29 mouse cellular contexts compared by ENCODE assay signal in the genomic region with DNA sequence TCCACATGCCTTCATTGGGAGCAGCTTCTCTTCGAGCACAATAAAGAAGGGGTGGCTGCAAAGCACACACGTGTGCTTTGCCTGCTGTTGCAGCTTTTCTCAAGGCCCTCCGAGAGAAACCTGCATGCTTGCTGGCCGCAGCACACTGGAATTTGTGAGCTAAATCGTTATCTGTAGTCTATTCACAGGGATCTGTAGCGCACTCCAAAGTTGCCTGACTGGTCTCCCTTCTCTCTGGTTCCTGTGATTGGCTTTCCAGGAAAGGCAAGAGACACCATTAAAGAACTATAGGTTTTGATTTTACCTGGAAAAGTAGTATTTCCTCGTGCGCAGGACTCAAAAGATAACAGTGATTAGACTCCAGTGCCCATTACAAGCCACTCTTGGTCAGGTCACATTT. TPM values are rescaled to one million over a fixed set of nuclear protein-coding genes. Genes with fewer than 3 reads are reported as not detected.
A peak's percentile ranks its signal among the peaks of the same experiment; 100 is the strongest.
DNase-seq lines count a peak whose midpoint lies in the region; ATAC-seq and TF ChIP-seq lines count a peak whose summit lies in the region.
"Had no signal": no experiment of that assay in that cellular context is flagged by ENCODE, and none has a peak within 500 bp of the region (broad histone marks: within the 10 kb centered on the region; RNA-seq: fewer than 3 reads in every experiment).

No protein-coding gene starts in this region.

- no peak for DNase-seq in heart, adult 2 months
- DNase-seq in kidney, postnatal 0 days (ENCODE audit: low spot score), result peak; percentile 0
- no peak for DNase-seq in kidney, postnatal 10 days
- DNase-seq in midbrain, embryonic 14.5 days, result peak; percentile 0
- DNase-seq in midbrain, embryonic 11.5 days (ENCODE audit: low spot score, missing footprints), result no peak
- DNase-seq: adrenal gland, postnatal 14 days; cerebellum, adult 11-12 months; cerebellum, postnatal 14 days; forebrain, postnatal 0 days; heart, postnatal 36 days; kidney, adult 18-20 months had no signal

- no peaks in the 10 kb centered on the region for H3K9me3 ChIP-seq in heart, embryonic 13.5 days
- no peaks in the 10 kb centered on the region for H3K9me3 ChIP-seq in kidney, postnatal 0 days (replicated peaks; ENCODE audit: low read length)
- H3K9me3 ChIP-seq in midbrain, embryonic 14.5 days (ENCODE audit: control insufficient read depth, low read length), result no peaks in the 10 kb centered on the region
- H3K9me3 ChIP-seq in midbrain, embryonic 11.5 days (ENCODE audit: control insufficient read depth, low read length), result no peaks in the 10 kb centered on the region
- H3K9me3 ChIP-seq in stomach, embryonic 15.5 days, result no peaks in the 10 kb centered on the region
- H3K9me3 ChIP-seq: forebrain, embryonic 10.5 days; G1E; hindbrain, embryonic 15.5 days; limb, embryonic 12.5 days; liver, embryonic 15.5 days; midbrain, embryonic 15.5 days had no signal

- 0 out of 2 replicates have a peak overlapping the region, but pooled peaks have one; percentile 3 for H3K4me3 ChIP-seq in heart, embryonic 13.5 days
- no peak overlapping the region for H3K4me3 ChIP-seq in heart, adult 2 months
- no peak overlapping the region for H3K4me3 ChIP-seq in kidney, postnatal 0 days (replicated peaks; ENCODE audit: low read depth, low read length)
- H3K4me3 ChIP-seq in midbrain, embryonic 14.5 days (replicated peaks; ENCODE audit: low read depth, low read length), result no peak overlapping the region
- no peak overlapping the region for H3K4me3 ChIP-seq in midbrain, embryonic 11.5 days (ENCODE audit: low read depth, low read length)
- no peak overlapping the region for H3K4me3 ChIP-seq in stomach, embryonic 15.5 days (replicated peaks)
- H3K4me3 ChIP-seq: forebrain, embryonic 10.5 days; hindbrain, embryonic 15.5 days; limb, embryonic 12.5 days; liver, embryonic 15.5 days; midbrain, embryonic 15.5 days; myocyte had no signal

- intact Hi-C loops in heart, adult 2 months (cut with DNase I), result no loop called here

- no peak for TF ChIP-seq CTCF in heart, adult 2 months (IDR thresholded peaks at IDR 0.05)
- TF ChIP-seq CTCF in kidney, postnatal 0 days (IDR thresholded peaks at IDR 0.05; ENCODE audit: low read depth), result no peak

- H3K4me2 ChIP-seq in heart, embryonic 13.5 days, result peak overlapping the region; percentile 49
- no peak overlapping the region for H3K4me2 ChIP-seq in kidney, postnatal 0 days (ENCODE audit: low read length)
- H3K4me2 ChIP-seq in midbrain, embryonic 14.5 days (ENCODE audit: low read length), result no peak overlapping the region
- H3K4me2 ChIP-seq in midbrain, embryonic 11.5 days, result no peak overlapping the region
- no peak overlapping the region for H3K4me2 ChIP-seq in stomach, embryonic 15.5 days
- H3K4me2 ChIP-seq: hindbrain, embryonic 15.5 days; limb, embryonic 12.5 days; liver, embryonic 15.5 days; midbrain, embryonic 15.5 days had no signal

- no peak overlapping the region for H3K9ac ChIP-seq in heart, embryonic 13.5 days
- no peak overlapping the region for H3K9ac ChIP-seq in heart, adult 2 months (ENCODE audit: low read depth, low read length)
- H3K9ac ChIP-seq in kidney, postnatal 0 days (ENCODE audit: low read depth, low read length), result no peak overlapping the region
- no peak overlapping the region for H3K9ac ChIP-seq in midbrain, embryonic 14.5 days (replicated peaks; ENCODE audit: low read length)
- no peak overlapping the region for H3K9ac ChIP-seq in midbrain, embryonic 11.5 days (ENCODE audit: low read length)
- H3K9ac ChIP-seq in stomach, embryonic 15.5 days, result no peak overlapping the region
- H3K9ac ChIP-seq: forebrain, postnatal 0 days; hindbrain, embryonic 15.5 days; limb, embryonic 12.5 days; liver, embryonic 15.5 days; midbrain, embryonic 15.5 days had no signal

- no peak for ATAC-seq in heart, embryonic 13.5 days (ENCODE audit: extremely low read depth, insufficient number of reproducible peaks, low FRiP score, low TSS enrichment)
- ATAC-seq in kidney, postnatal 0 days (replicated peaks; ENCODE audit: low FRiP score, low read depth), result no peak
- ATAC-seq in midbrain, embryonic 14.5 days (ENCODE audit: low FRiP score, low TSS enrichment), result no peak
- no peak for ATAC-seq in midbrain, embryonic 11.5 days (ENCODE audit: low FRiP score)
- ATAC-seq in stomach, embryonic 15.5 days (ENCODE audit: insufficient read depth, low FRiP score, low read depth), result peak; percentile 53; the same call in 1 of the 2 replicates
- ATAC-seq in megakaryocyte-erythroid progenitor cell, adult 5-6 weeks (replicated peaks; ENCODE audit: low FRiP score, low TSS enrichment, poor library complexity, severe bottlenecking), result no peak
- ATAC-seq: forebrain, postnatal 0 days; midbrain, embryonic 15.5 days had no signal

- H3K36me3 ChIP-seq in heart, embryonic 13.5 days, result no peaks in the 10 kb centered on the region
- no peaks in the 10 kb centered on the region for H3K36me3 ChIP-seq in heart, adult 2 months (ENCODE audit: control insufficient read depth, insufficient read depth, low read length)
- no peaks in the 10 kb centered on the region for H3K36me3 ChIP-seq in kidney, postnatal 0 days (ENCODE audit: insufficient read depth, low read length)
- H3K36me3 ChIP-seq in midbrain, embryonic 14.5 days (ENCODE audit: control insufficient read depth, insufficient read depth, low read length), result no peaks in the 10 kb centered on the region
- H3K36me3 ChIP-seq in midbrain, embryonic 11.5 days (ENCODE audit: control insufficient read depth, insufficient read depth, low read length), result no peaks in the 10 kb centered on the region
- H3K36me3 ChIP-seq in stomach, embryonic 15.5 days, result no peaks in the 10 kb centered on the region
- H3K36me3 ChIP-seq: forebrain, embryonic 10.5 days; G1E; hindbrain, embryonic 15.5 days; limb, embryonic 12.5 days; liver, embryonic 15.5 days; midbrain, embryonic 15.5 days had no signal

- no peaks in the 10 kb centered on the region for H3K79me2 ChIP-seq in heart, adult 2 months (replicated peaks; ENCODE audit: control insufficient read depth, insufficient read depth, low read length)

- WGBS in heart, embryonic 13.5 days, result 30% methylated on average over 8 of the region's 8 CpGs
- 31% methylated on average over 8 of the region's 8 CpGs for WGBS in heart, adult 2 months
- WGBS in kidney, postnatal 0 days, result 54% methylated on average over 8 of the region's 8 CpGs
- 59% methylated on average over 8 of the region's 8 CpGs for WGBS in midbrain, embryonic 14.5 days
- 74% methylated on average over 8 of the region's 8 CpGs for WGBS in midbrain, embryonic 11.5 days
- WGBS in stomach, embryonic 15.5 days, result 56% methylated on average over 8 of the region's 8 CpGs

- no peak for TF ChIP-seq POLR2A in heart, adult 2 months (IDR thresholded peaks at IDR 0.05; ENCODE audit: insufficient read depth, low read depth, low read length)

- no peak for TF ChIP-seq EP300 in heart, adult 2 months (IDR thresholded peaks at IDR 0.05; ENCODE audit: insufficient read depth, low read depth, low read length)

- H3K27me3 ChIP-seq in heart, embryonic 13.5 days (replicated peaks), result no peaks in the 10 kb centered on the region
- no peaks in the 10 kb centered on the region for H3K27me3 ChIP-seq in heart, adult 2 months (ENCODE audit: control insufficient read depth, insufficient read depth, low read length)
- H3K27me3 ChIP-seq in kidney, postnatal 0 days (ENCODE audit: insufficient read depth, low read length), result no peaks in the 10 kb centered on the region
- no peaks in the 10 kb centered on the region for H3K27me3 ChIP-seq in midbrain, embryonic 14.5 days (ENCODE audit: control insufficient read depth, insufficient read depth, low read length)
- no peaks in the 10 kb centered on the region for H3K27me3 ChIP-seq in midbrain, embryonic 11.5 days (ENCODE audit: control insufficient read depth, insufficient read depth, low read length)
- no peaks in the 10 kb centered on the region for H3K27me3 ChIP-seq in stomach, embryonic 15.5 days (replicated peaks)
- H3K27me3 ChIP-seq: hindbrain, embryonic 15.5 days; limb, embryonic 12.5 days; liver, embryonic 15.5 days; midbrain, embryonic 15.5 days had no signal

- H3K4me1 ChIP-seq in heart, embryonic 13.5 days, result peaks cover 9% of the 10 kb centered on the region; the same call in 1 of the 2 replicates
- no peaks in the 10 kb centered on the region for H3K4me1 ChIP-seq in heart, adult 2 months (ENCODE audit: control insufficient read depth, insufficient read depth, low read length)
- H3K4me1 ChIP-seq in kidney, postnatal 0 days (replicated peaks; ENCODE audit: insufficient read depth, low read length), result no peaks in the 10 kb centered on the region
- H3K4me1 ChIP-seq in midbrain, embryonic 14.5 days (ENCODE audit: control insufficient read depth, insufficient read depth, low read length), result no peaks in the 10 kb centered on the region
- H3K4me1 ChIP-seq in midbrain, embryonic 11.5 days (ENCODE audit: control insufficient read depth, insufficient read depth, low read length), result no peaks in the 10 kb centered on the region
- H3K4me1 ChIP-seq in stomach, embryonic 15.5 days, result no peaks in the 10 kb centered on the region
- H3K4me1 ChIP-seq: forebrain, embryonic 10.5 days; hindbrain, embryonic 15.5 days; limb, embryonic 12.5 days; liver, embryonic 15.5 days; midbrain, embryonic 15.5 days had no signal

- H3K27ac ChIP-seq in heart, embryonic 13.5 days (replicated peaks), result no peak overlapping the region
- no peak overlapping the region for H3K27ac ChIP-seq in heart, adult 2 months
- no peak overlapping the region for H3K27ac ChIP-seq in kidney, postnatal 0 days
- no peak overlapping the region for H3K27ac ChIP-seq in midbrain, embryonic 14.5 days (replicated peaks; ENCODE audit: low read depth, low read length)
- no peak overlapping the region for H3K27ac ChIP-seq in midbrain, embryonic 11.5 days (ENCODE audit: low read depth, low read length)
- H3K27ac ChIP-seq in stomach, embryonic 15.5 days, result no peak overlapping the region
- H3K27ac ChIP-seq: forebrain, embryonic 10.5 days; hindbrain, embryonic 15.5 days; limb, embryonic 12.5 days; liver, embryonic 15.5 days; midbrain, embryonic 15.5 days had no signal

RNA-seq across cellular contexts. Expression of a gene that starts 22.3 kb away (rescaled TPM):
- polyA plus RNA-seq in heart, embryonic 13.5 days (2015; fragmentation: Nextera tagmentation; extraction: Ambion mirVana), result not detected in 2 replicates
- total RNA-seq in heart, adult 2 months (2021), result not detected
- not detected in 2 replicates for polyA plus RNA-seq in heart, adult 2 months (2012; rRNA removed)
- not detected in 2 replicates for polyA plus RNA-seq in kidney, postnatal 0 days (2015; fragmentation: Nextera tagmentation; extraction: Ambion mirVana)
- not detected in 2 replicates for polyA plus RNA-seq in midbrain, embryonic 14.5 days (2014; fragmentation: Nextera tagmentation; extraction: Ambion mirVana)
- not detected in 2 replicates for polyA plus RNA-seq in midbrain, embryonic 11.5 days (2014; fragmentation: Nextera tagmentation; extraction: Ambion mirVana)
- not detected in 2 replicates for polyA plus RNA-seq in stomach, embryonic 15.5 days (2015; fragmentation: Nextera tagmentation; extraction: Ambion mirVana)
- total RNA-seq in megakaryocyte-erythroid progenitor cell, adult 5-6 weeks (2014; fragmentation: Nextera tagmentation), result not detected in 2 replicates
- not detected in 2 replicates for total RNA-seq in megakaryocyte-erythroid progenitor cell, adult 5-6 weeks (2017)
- total RNA-seq: adrenal gland, postnatal 14 days; forebrain, postnatal 0 days; G1E; gastrocnemius, adult 18-20 months; gastrocnemius, postnatal 4 days; heart, postnatal 36 days; layer of hippocampus, postnatal 14 days; left cerebral cortex, postnatal 10 days; megakaryocyte progenitor cell, adult 5-6 weeks had no signal
- polyA plus RNA-seq: forebrain, embryonic 10.5 days; forebrain, postnatal 0 days; G1E; hindbrain, embryonic 15.5 days; large intestine, adult 2 months; limb, embryonic 12.5 days; liver, embryonic 15.5 days; midbrain, embryonic 15.5 days; myocyte; neural tube, embryonic 14.5 days; small intestine, adult 2 months had no signal

Comparison
In these comparisons a context has a peak if more than half of its experiments do, and no peak if none do; other contexts are left out.
1. DNase-seq: peak in kidney, postnatal 0 days (single experiment) and midbrain, embryonic 14.5 days (single experiment); none in heart, adult 2 months (0 of 2), kidney, postnatal 10 days (single experiment) and midbrain, embryonic 11.5 days (single experiment).